Mouse (Mus musculus): ENCODE results near the gene Glipr1l2. TPM values are rescaled to one million over a fixed set of nuclear protein-coding genes. Genes with fewer than 3 reads are reported as not detected.
"Not testable (repeated sequence)": the region's sequence is repeated elsewhere in the genome, so short reads cannot be mapped to it uniquely, and the experiment has no call there.

Glipr1l2 gene
- not detected in 2 replicates for polyA plus RNA-seq (2011; ENCODE audit: insufficient read depth, insufficient read length, low replicate concordance, missing spikeins)

DNA sequence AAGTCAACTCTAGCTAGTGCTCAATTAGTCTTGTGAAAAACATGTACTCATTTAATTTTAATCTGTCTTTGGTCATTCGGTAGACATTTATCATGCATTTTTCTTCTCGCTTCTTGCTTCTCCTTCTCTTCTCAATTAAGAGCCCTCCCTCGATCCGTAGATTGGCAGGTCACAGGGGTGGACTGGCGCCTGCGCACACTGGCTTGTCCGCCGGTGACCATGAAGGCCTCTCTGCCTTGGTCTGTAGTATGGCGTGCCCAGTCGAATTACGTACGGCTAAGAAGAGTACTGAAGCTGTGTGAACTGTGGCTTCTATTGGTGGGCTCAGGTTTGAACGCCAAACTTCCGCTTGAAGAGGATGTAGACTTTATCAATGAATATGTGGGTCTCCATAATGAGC, at the start of gene Glipr1l2:
TSS of gene Glipr1l2 (plus strand) at position 198 of the 400 bp plus-strand sequence.
- WGBS, result 87% methylated on average over 14 of the region's 14 CpGs
- TF ChIP-seq CTCF (IDR thresholded peaks at IDR 0.05; ENCODE audit: control insufficient read depth, insufficient read depth, low read length), result no peak
- TF ChIP-seq POLR2A (IDR thresholded peaks at IDR 0.05; ENCODE audit: borderline replicate concordance, control insufficient read depth, low read depth, low read length), result no peak
- H3K27ac ChIP-seq (ENCODE audit: control insufficient read depth, insufficient read depth, low read depth, low read length, poor library complexity), result no peak within 1 kb of the TSS
- H3K4me3 ChIP-seq (replicated peaks; ENCODE audit: control insufficient read depth, low read depth, low read length), result no peak within 1 kb of the TSS
- H3K4me1 ChIP-seq (ENCODE audit: control insufficient read depth, insufficient read depth, low read length), result no peaks in the 10 kb centered on the region

DNA sequence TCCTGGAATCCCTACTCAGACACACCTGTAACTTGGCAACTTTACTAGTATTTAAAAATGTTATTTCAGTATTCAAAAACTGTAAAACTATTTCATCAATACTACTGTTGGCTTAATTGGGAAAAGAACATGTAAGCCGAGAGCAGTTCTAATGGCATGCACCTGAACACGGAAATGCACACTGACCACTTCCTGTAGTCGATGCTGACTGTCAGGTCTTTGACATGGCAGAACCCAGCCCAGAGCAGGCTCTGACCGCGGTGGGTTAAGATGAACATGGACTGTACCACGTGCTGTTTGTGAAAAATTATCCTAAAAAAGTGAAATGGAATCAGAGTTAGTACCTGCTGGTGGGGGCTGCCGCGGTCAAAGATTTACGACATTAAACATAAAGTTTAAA, 39.6 kb upstream of the Glipr1l2 start:
- not testable (repeated sequence) for H3K4me3 ChIP-seq (replicated peaks; ENCODE audit: control insufficient read depth, low read depth, low read length); H3K4me1 ChIP-seq (ENCODE audit: control insufficient read depth, insufficient read depth, low read length); H3K27ac ChIP-seq (ENCODE audit: control insufficient read depth, insufficient read depth, low read depth, low read length, poor library complexity)
- WGBS, result 34% methylated on average over 9 of the region's 9 CpGs

DNA sequence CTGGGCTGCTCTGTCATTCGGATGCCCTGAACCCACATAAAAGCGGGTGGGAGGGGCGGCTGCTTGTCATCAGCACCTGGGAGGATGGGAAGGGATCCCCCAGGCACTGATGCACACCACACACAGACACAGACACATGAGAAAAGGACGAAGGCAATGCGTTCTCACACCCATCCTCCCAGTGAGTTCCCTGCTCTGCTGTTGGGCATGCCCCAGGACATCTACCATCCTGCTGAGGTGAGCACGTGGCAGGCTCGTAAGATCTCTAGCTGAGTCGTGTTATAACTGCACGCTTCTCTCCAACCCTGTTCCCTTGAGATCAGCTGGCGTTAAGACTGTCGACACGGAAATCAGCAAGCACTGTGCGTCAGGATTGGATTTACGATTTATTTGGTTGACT, 38.9 kb upstream of the Glipr1l2 start:
- not testable (repeated sequence) for H3K4me1 ChIP-seq (ENCODE audit: control insufficient read depth, insufficient read depth, low read length); H3K4me3 ChIP-seq (replicated peaks; ENCODE audit: control insufficient read depth, low read depth, low read length); H3K27ac ChIP-seq (ENCODE audit: control insufficient read depth, insufficient read depth, low read depth, low read length, poor library complexity)
- 57% methylated on average over 14 of the region's 14 CpGs for WGBS

DNA sequence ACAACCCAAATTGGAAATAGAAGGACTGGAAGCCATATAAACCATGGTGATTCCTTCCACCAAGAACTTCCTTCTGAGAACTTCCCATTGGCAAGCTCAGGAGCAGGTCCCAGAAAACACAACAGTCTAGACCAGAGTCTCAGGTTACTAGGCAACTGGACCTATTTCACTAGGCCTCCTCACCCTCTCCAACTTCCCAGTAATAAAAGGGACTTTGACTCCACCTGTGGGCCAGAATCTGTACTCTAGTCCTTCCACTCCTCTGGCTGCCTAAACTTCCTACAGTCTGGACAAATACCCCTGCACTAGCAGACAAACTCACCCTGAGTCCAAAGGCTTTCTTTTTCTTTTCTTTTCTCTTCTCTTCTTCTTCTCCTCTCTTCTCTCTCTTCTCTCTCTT, 31.9 kb upstream of the Glipr1l2 start:
- Histone ChIP-seq H3K27ac (ENCODE audit: control insufficient read depth, insufficient read depth, low read depth, low read length, poor library complexity) (no peak overlapping the region), H3K4me1 (ENCODE audit: control insufficient read depth, insufficient read depth, low read length) (no peaks in the 10 kb centered on the region), H3K4me3 (replicated peaks; ENCODE audit: control insufficient read depth, low read depth, low read length) (no peak overlapping the region)
- TF ChIP-seq CTCF (IDR thresholded peaks at IDR 0.05; ENCODE audit: control insufficient read depth, insufficient read depth, low read length) (0 out of 2 replicates have a peak, but pooled peaks have one; percentile 5), POLR2A (IDR thresholded peaks at IDR 0.05; ENCODE audit: borderline replicate concordance, control insufficient read depth, low read depth, low read length) (no peak)

DNA sequence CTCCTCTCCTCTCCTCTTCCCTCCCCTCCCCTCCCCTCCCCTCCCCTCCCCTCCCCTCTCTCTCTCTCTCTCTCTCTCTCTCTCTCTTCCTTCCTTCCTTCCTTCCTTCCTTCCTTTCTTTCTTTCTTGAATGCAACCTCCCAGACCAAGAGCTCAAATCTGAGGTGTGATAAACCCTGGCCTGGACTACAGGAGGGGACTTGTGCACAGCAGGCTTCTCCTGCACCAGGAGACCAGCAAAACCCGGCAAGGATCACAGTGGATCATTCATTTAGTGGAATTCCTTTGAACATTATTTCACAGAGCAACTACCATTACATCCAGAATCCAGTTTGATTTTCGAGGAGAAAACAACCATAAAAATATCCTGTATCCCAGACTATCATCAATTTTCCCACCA, 31.2 kb upstream of the Glipr1l2 start:
- H3K27ac ChIP-seq (ENCODE audit: control insufficient read depth, insufficient read depth, low read depth, low read length, poor library complexity); H3K4me3 ChIP-seq (replicated peaks; ENCODE audit: control insufficient read depth, low read depth, low read length); H3K4me1 ChIP-seq (ENCODE audit: control insufficient read depth, insufficient read depth, low read length): not testable (repeated sequence)
- WGBS, result 64% methylated on average over 2 of the region's 2 CpGs

DNA sequence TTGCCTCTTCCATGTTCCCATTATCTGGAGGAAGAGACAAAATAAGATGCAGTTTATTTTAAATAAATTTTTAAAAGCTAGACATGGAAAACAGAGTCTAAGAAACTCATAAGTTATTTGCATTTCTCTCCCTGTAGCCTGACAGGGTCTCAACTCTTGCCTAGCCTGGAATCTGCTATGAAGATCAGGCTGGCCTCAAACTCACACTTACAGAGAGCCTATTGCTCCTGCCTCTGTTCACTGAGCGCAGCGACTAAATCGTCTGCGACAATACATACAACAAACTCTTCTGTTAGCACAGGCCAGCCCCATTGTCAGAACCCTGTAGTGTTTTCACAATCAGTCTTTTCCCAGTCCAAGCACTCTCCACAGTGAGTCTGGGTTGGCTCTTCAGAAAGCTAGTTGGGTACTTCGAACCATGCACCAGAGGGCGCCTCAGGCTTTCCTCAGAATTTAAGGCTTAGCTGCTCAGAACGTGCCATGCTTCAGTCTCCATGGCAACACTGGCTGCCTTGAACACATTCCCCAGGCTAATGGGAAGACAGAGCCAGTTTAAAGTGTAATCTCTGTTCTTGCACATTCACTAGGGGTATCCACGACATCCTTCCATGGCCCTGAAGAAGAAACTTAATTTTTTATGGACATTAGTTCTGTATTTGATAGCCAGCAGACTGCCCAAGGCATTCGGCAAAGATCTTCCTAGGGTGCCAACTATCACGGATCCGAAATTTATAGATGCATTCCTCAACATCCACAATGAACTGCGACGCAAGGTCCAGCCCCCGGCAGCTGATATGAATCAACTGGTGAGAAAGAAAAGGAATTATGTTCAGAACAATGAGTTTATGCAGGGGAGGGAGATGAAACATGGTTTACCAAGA, 23.2 kb upstream of the Glipr1l2 start, which contains the start of gene Glipr1l1:
TSS of gene Glipr1l1 (plus strand) at position 488 of the 881 bp plus-strand sequence.
- 57% methylated on average over 14 of the region's 14 CpGs for WGBS
- Histone ChIP-seq H3K4me1 (ENCODE audit: control insufficient read depth, insufficient read depth, low read length) (no peaks in the 10 kb centered on the region), H3K27ac (ENCODE audit: control insufficient read depth, insufficient read depth, low read depth, low read length, poor library complexity) (no peak within 1 kb of the TSS), H3K4me3 (replicated peaks; ENCODE audit: control insufficient read depth, low read depth, low read length) (no peak within 1 kb of the TSS)
- peak; percentile 38; the same call in 1 of the 2 replicates for TF ChIP-seq CTCF (IDR thresholded peaks at IDR 0.05; ENCODE audit: control insufficient read depth, insufficient read depth, low read length)
- no peak for TF ChIP-seq POLR2A (IDR thresholded peaks at IDR 0.05; ENCODE audit: borderline replicate concordance, control insufficient read depth, low read depth, low read length)

DNA sequence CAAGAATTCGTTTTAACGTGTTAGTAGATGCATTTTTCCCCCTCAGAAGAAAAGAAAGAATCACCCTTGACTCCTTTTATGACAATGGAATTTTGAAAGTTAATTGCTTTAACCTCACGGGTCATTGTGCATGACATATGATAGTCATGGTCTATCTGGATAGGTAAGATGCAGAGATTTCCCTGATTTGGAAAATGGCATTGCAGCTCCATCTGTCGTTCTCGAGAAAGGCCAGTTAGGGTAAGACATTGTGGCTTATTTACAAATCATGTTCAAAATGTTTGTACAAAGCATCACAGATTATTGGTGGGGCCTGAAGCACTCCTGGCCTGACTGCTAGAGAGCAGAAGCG, 22.6 kb upstream of the Glipr1l2 start:
- H3K27ac ChIP-seq (ENCODE audit: control insufficient read depth, insufficient read depth, low read depth, low read length, poor library complexity); H3K4me3 ChIP-seq (replicated peaks; ENCODE audit: control insufficient read depth, low read depth, low read length); H3K4me1 ChIP-seq (ENCODE audit: control insufficient read depth, insufficient read depth, low read length): not testable (repeated sequence)
- WGBS, result 70% methylated on average over 6 of the region's 6 CpGs

DNA sequence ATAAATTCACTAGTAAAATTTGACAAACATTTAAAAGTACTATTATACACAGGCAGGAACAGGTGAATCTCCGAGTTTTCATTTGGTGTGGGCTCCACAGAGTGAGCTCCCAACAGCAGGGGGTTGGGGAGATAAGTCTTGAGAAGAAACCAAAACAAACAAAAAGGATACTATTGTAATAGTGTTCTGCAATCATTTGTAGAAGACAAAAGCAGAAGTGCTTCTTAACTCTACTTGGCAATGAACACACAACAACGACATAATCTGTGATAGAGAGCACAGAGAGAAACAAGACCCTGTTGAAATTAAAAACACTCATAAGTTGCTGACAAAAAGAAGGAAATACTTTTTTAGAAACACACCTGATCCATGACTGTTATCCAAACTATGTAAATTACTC, 3.1 kb upstream of the Glipr1l2 start:
- no peaks in the 10 kb centered on the region for H3K4me1 ChIP-seq (ENCODE audit: control insufficient read depth, insufficient read depth, low read length)
- no peak overlapping the region for H3K4me3 ChIP-seq (replicated peaks; ENCODE audit: control insufficient read depth, low read depth, low read length)
- WGBS, result 19% methylated on average over 2 of the region's 2 CpGs
- TF ChIP-seq POLR2A (IDR thresholded peaks at IDR 0.05; ENCODE audit: borderline replicate concordance, control insufficient read depth, low read depth, low read length) (no peak), CTCF (IDR thresholded peaks at IDR 0.05; ENCODE audit: control insufficient read depth, insufficient read depth, low read length) (no peak)
- H3K27ac ChIP-seq (ENCODE audit: control insufficient read depth, insufficient read depth, low read depth, low read length, poor library complexity), result no peak overlapping the region

DNA sequence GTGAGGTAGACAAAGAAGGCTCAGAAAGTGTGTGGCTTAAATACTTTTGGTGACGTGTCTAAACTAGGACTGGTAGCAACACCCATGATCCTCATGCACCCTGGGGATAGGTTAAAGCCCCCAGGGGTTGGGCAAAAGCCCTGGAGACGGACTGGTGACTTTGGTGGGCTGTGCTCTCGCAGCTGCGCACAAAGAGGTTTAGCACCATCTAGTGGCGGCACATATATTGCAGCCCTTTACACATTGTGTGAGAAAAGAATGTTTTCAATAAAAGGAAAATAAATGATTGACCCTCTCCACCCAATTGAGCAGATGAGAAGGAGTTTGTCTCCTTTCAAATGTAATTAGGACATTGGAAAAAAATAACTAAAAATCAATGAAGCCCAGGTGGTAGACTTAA, 22.6 kb downstream of the Glipr1l2 start:
- H3K4me3 ChIP-seq (replicated peaks; ENCODE audit: control insufficient read depth, low read depth, low read length); H3K27ac ChIP-seq (ENCODE audit: control insufficient read depth, insufficient read depth, low read depth, low read length, poor library complexity); H3K4me1 ChIP-seq (ENCODE audit: control insufficient read depth, insufficient read depth, low read length): not testable (repeated sequence)
- peak; percentile 68 for TF ChIP-seq CTCF (IDR thresholded peaks at IDR 0.05; ENCODE audit: control insufficient read depth, insufficient read depth, low read length)
- 5% methylated on average over 5 of the region's 5 CpGs for WGBS
